Mouse (Mus musculus) kidney, adult 2 months (tissue): Measurements from ENCODE around the gene Sgta. TPM values are rescaled to one million over a fixed set of nuclear protein-coding genes. Genes with fewer than 3 reads are reported as not detected.

Experiments
- DNase-seq: peaks from one replicate; pipeline ENCODE4 v3.0.0; 2021
- H3K27ac ChIP-seq: fragments of 200-500 bp; 2 replicates; pipeline ENCODE4 v1.5.1; 2012; ENCODE audit warnings: low read depth, low read length, control low read depth, inconsistent platforms; ENCODE audit not compliant: insufficient read depth
- H3K27me3 ChIP-seq: fragments of 200-500 bp; replicated peaks from 2 replicates; pipeline ENCODE4 v1.6.1; 2012; ENCODE audit warnings: mild to moderate bottlenecking, moderate library complexity, low read length, inconsistent platforms; ENCODE audit not compliant: control insufficient read depth, insufficient read depth
- H3K36me3 ChIP-seq: fragments of 200-500 bp; 2 replicates; pipeline ENCODE4 v1.6.1; 2012; ENCODE audit warnings: mild to moderate bottlenecking, moderate library complexity, low read length, inconsistent platforms; ENCODE audit not compliant: control insufficient read depth, insufficient read depth
- H3K4me1 ChIP-seq: fragments of 200-500 bp; 2 replicates; pipeline ENCODE4 v1.6.1; 2011; ENCODE audit warnings: low read length; ENCODE audit not compliant: control insufficient read depth, insufficient read depth
- H3K4me3 ChIP-seq: fragments of 200-500 bp; 2 replicates; pipeline ENCODE4 v1.5.1; 2011; ENCODE audit warnings: mild to moderate bottlenecking, low read depth, low read length, control low read depth; ENCODE audit not compliant: insufficient read depth
- CTCF ChIP-seq: fragments of 200-500 bp; conservative IDR thresholded peaks from 2 replicates; pipeline ENCODE4 v1.5.1; 2011; ENCODE audit warnings: low read depth, mild to moderate bottlenecking, control low read depth, low read length, moderate library complexity, mixed read lengths; ENCODE audit not compliant: insufficient read depth, insufficient read length
- POLR2A ChIP-seq: fragments of 200-500 bp; IDR thresholded peaks from one replicate; pipeline ENCODE4 v1.6.1; 2011; ENCODE audit warnings: low read depth, low read length, control low read depth
- WGBS: fragments of 180-500 bp; shearing (Covaris S2); methylation state at CpG from one replicate; pipeline ENCODE4 v1.1.7; 2018; 5-methylcytosine and 5-hydroxymethylcytosine counted together
- polyA plus RNA-seq: library from polyadenylated mRNA; depleted of rRNA; stranded (reverse); fragments of >200 nt; gene quantifications from 2 replicates; pipeline ENCODE4 v1.2.3, GENCODE M21; 2012

Sgta gene
- polyA plus RNA-seq, 1 experiment, result 183 TPM

DNA sequence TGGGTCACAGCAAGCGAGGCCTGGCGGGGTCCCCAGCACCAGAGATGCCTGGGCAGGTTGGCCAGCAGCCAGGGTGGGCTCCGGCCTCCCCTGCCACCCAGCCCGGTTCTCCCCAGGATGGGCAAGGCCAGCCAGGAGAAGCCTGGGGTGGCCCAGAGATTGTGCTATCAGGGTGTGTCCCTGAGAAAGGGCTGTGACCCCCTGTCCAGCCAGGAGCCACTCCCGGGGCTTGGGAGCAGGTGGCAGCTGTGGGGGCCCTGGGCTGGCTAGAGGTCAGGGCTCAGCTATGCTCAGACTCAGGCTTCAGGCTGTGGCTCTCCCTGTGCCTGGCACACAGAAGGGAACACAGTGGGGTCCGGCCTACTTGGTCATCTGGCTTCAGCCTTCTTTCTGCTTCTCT, 40.3 kb downstream of the Sgta start:
- H3K4me3 ChIP-seq, result no peak overlapping the region
- no peaks in the 10 kb centered on the region for H3K27me3 ChIP-seq
- TF ChIP-seq CTCF (no peak), POLR2A (no peak)
- WGBS, result 71% methylated on average over 6 of the region's 6 CpGs
- no peak overlapping the region for H3K27ac ChIP-seq
- no peaks in the 10 kb centered on the region for H3K36me3 ChIP-seq
- no peaks in the 10 kb centered on the region for H3K4me1 ChIP-seq
- no peak for DNase-seq

DNA sequence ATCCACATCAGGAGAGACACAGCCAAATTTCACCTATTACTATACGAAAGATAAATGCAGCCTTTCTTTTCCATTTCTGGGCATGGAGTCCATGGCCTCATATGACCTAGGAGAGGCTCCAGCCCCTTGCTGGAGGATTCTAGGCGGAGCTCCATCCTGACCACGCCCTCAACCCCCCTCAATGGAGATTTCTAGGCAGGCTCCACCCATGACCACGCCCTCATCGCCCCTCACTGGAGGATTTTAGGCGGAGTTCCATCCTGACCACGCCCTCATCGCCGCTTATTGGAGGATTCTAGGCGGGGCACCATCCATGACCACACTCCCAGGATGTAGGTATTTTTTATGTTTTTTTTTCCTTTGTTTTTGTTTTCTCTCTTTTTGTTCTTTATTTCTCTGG, 41.7 kb downstream of the Sgta start:
- H3K27me3 ChIP-seq, result no peaks in the 10 kb centered on the region
- no peak for TF ChIP-seq POLR2A
- TF ChIP-seq CTCF, result no peak
- DNase-seq, result no peak
- no peak overlapping the region for H3K4me3 ChIP-seq
- no peaks in the 10 kb centered on the region for H3K4me1 ChIP-seq
- no peaks in the 10 kb centered on the region for H3K36me3 ChIP-seq
- no peak overlapping the region for H3K27ac ChIP-seq
- 50% methylated on average over 10 of the region's 10 CpGs for WGBS

DNA sequence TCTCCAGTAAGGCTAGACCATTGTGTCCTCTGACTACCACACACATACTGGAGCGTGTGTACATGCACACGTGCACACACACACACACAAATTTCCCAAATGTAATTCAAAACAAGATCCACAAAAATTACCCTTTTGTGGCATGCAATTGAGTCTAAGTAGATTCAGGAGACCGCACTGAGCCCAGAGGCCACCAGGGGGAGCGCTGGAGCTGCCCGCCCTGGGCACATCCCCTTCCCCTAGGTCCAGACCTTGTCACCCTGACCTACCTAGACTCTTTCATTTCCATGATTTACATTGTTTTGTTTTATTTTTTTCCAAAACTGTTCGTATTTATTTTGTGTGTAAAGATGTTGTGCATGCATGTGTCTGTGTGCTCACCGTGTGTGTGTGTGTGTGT, 43.3 kb downstream of the Sgta start:
- 5% methylated on average over 7 of the region's 7 CpGs for WGBS
- H3K27ac ChIP-seq, result no peak overlapping the region
- no peaks in the 10 kb centered on the region for H3K27me3 ChIP-seq
- DNase-seq, result peak; percentile 58
- no peaks in the 10 kb centered on the region for H3K36me3 ChIP-seq
- no peaks in the 10 kb centered on the region for H3K4me1 ChIP-seq
- H3K4me3 ChIP-seq, result no peak overlapping the region
- TF ChIP-seq CTCF (peak; percentile 75), POLR2A (no peak)

- 85% methylated on average over 2 of the region's 2 CpGs for WGBS
- no peak overlapping the region for H3K4me3 ChIP-seq
- H3K4me1 ChIP-seq, result no peaks in the 10 kb centered on the region
- H3K27ac ChIP-seq, result no peak overlapping the region
- no peak for DNase-seq
- no peak for TF ChIP-seq CTCF
- no peak for TF ChIP-seq POLR2A
- no peaks in the 10 kb centered on the region for H3K27me3 ChIP-seq
- H3K36me3 ChIP-seq, result no peaks in the 10 kb centered on the region
These were observed 44.3 kb downstream of the Sgta start for GRCm38 (mm10) chr10:81015666-81016065.

GRCm38 (mm10) chr10:81014393-81015384, 45.3 kb downstream of the Sgta start, which contains the start of gene Gng7:
Gene Gng7 (minus strand): TSS chr10:81014945.
- WGBS, result 11% methylated on average over 31 of the region's 31 CpGs
- peak; percentile 96 for DNase-seq
- Histone ChIP-seq H3K36me3 (no peaks in the 10 kb centered on the region), H3K4me1 (no peaks in the 10 kb centered on the region), H3K27me3 (no peaks in the 10 kb centered on the region), H3K27ac (no peak within 1 kb of the TSS), H3K4me3 (peak within 1 kb of the TSS; percentile 24; the same call in 1 of the 2 replicates)
- no peak for TF ChIP-seq POLR2A
- no peak for TF ChIP-seq CTCF

DNA sequence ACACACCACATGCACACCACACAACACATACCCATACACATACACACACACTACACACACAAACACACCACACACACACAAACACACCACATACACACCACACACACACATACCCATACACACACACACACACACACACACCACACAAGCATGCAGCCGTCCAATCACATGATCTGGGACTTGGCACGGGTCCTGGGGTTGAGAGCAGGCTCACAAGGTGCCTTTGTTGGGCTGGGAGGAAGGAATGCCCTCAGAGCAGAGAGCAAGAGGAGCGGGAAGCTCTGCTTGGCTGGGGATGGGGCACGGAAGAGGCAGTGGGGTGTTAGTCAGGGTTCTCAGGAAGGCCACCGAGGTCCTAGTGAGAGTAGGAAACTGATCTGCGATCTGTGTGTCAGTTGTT, 49.1 kb downstream of the Sgta start:
- Histone ChIP-seq H3K4me3 (no peak overlapping the region), H3K4me1 (no peaks in the 10 kb centered on the region), H3K36me3 (no peaks in the 10 kb centered on the region), H3K27ac (no peak overlapping the region), H3K27me3 (no peaks in the 10 kb centered on the region)
- 52% methylated on average over 6 of the region's 6 CpGs for WGBS
- DNase-seq, result peak; percentile 42
- TF ChIP-seq CTCF, result no peak
- TF ChIP-seq POLR2A, result no peak

DNA sequence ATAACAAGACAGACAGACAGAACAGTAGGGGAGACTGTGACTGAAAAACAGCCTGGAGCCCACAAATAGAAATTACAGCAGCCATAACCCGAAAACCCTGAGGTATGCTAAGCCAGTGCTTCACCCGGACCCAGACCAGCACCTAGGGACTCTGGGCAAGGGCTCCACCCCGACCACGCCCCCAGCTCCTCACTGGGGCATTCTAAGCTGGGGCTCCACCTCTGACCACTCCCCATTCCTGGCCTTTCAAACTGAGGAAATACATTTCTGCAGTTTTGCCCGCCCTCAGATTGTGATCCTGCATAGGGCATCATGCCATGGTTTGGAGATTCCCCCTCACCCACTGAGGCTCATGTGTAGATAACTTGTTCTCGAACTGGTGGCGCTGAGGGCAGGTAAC, 52.7 kb downstream of the Sgta start:
- DNase-seq, result peak; percentile 23
- Histone ChIP-seq H3K27ac (no peak overlapping the region), H3K27me3 (no peaks in the 10 kb centered on the region), H3K4me1 (no peaks in the 10 kb centered on the region), H3K4me3 (no peak overlapping the region), H3K36me3 (no peaks in the 10 kb centered on the region)
- no peak for TF ChIP-seq POLR2A
- no peak for TF ChIP-seq CTCF
- WGBS, result 40% methylated on average over 7 of the region's 7 CpGs
